Mouse (Mus musculus) olfactory bulb, adult 2 months (tissue): Measurements from ENCODE around the gene Serpini1.

Source experiments
- CTCF ChIP-seq: fragments of 200-500 bp; IDR thresholded peaks from 2 replicates; pipeline ENCODE4 v1.5.1; 2012; ENCODE audit warnings: low read depth, mild to moderate bottlenecking, low read length, moderate library complexity; ENCODE audit not compliant: insufficient read depth
- POLR2A ChIP-seq: fragments of 200-500 bp; IDR thresholded peaks from 2 replicates; pipeline ENCODE4 v1.6.1; 2012; ENCODE audit warnings: mild to moderate bottlenecking, low read depth, low read length, moderate library complexity; ENCODE audit not compliant: insufficient read depth

DNA sequence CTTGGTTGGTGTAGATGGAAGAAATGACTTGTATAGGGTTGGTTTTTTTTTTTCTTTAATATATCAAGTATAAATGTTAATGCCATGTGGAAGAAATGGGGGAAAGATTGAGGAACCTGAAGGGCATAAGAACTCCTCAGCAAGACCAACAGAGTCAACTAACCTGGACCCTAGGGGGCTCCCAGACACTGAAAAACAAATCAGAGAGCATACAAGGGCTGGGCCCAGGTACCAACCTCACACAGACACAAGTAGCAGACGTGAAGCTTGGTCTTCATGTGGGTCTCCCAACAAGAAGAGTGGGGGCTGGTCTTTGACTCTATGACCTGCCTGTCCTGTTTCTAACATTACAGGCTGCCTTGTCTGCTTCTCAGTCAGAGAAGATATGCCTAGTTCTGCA lies 82.2 kb downstream of the Serpini1 start:
- TF ChIP-seq CTCF = no peak
- no peak for TF ChIP-seq POLR2A
